Mouse (Mus musculus): ENCODE measurements around the gene Fam186a.

DNA sequence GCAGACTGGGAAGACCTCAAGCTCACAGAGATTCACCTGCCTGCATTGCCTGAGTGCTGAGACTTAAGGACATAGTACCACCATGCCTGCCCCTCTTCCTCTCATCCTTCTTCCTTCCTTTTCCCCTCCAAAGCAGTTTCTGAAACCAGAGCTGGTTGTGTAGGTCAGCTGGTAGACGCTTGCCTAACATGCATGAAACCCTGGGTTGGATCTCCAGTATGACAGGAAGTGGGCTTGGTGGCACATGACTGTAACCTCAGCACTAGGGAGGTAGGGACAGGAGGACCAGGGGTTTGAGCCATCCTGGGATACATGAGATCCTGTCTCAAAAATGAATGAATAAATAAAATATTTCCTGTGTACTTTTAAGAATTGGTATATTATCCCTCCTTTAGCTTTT, 59.3 kb downstream of the Fam186a start:
- TF ChIP-seq CTCF (IDR thresholded peaks at IDR 0.05; ENCODE audit: control insufficient read depth, insufficient read depth, insufficient read length) (no peak), MAX (IDR thresholded peaks at IDR 0.05) (no peak), USF1 (IDR thresholded peaks at IDR 0.05; ENCODE audit: low read depth) (no peak)
